Mouse (Mus musculus) bone marrow, adult 2 months (tissue): ENCODE measurements at regions not wholly inside any gene's neighbourhood (a gene's known extent, or its start where the extent isn't known, plus 50 kb on each side); places are given as distances from the start of the nearest gene placed in this dataset.

Source experiments
- CTCF ChIP-seq: fragments of 200-500 bp; IDR thresholded peaks from 2 replicates; pipeline ENCODE4 v1.5.1; 2011; ENCODE audit warnings: low read length, control low read depth; ENCODE audit not compliant: control insufficient read depth, insufficient read depth
- POLR2A ChIP-seq: fragments of 200-500 bp; IDR thresholded peaks from 2 replicates; pipeline ENCODE4 v1.6.1; 2011; ENCODE audit warnings: low read depth, mild to moderate bottlenecking, control low read depth, low read length, borderline replicate concordance; ENCODE audit not compliant: control insufficient read depth

GRCm38 (mm10) chr8:8084652-8085051 lies 576.4 kb downstream of the Efnb2 start:
- TF ChIP-seq CTCF = no peak
- TF ChIP-seq POLR2A = no peak
